Mouse (Mus musculus) CD4-positive helper T cell, adult 2 months (primary cell): ENCODE measurements around the gene Pdcd2l.
"Not testable (repeated sequence)": the region's sequence is repeated elsewhere in the genome, so short reads cannot be mapped to it uniquely, and the experiment has no call there.

Source experiments
- DNase-seq: peaks from one replicate; pipeline ENCODE4 v3.0.0-alpha.2; 2012; ENCODE audit warnings: low read depth, missing footprints, low spot score

Pdcd2l gene

DNA sequence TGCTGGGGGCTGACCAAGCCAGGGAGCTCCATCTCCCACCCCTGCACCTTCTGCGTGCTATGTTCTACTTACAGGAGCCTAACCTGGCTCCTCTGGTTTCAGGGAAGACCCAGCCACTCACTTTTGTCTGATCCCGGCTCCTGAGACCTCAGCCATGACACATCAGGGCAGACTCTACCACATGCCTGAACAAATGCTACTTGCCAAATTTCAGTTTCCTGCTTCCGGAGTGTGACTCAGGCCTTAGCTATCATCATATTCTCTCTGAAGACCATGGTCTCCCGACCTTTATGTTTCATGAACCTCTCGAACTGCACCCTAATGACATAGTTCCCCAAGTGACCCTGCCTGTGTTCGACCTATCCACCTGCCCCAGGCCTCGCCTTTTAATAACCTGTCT lies 16.8 kb upstream of the Pdcd2l start:
- DNase-seq = no peak

DNA sequence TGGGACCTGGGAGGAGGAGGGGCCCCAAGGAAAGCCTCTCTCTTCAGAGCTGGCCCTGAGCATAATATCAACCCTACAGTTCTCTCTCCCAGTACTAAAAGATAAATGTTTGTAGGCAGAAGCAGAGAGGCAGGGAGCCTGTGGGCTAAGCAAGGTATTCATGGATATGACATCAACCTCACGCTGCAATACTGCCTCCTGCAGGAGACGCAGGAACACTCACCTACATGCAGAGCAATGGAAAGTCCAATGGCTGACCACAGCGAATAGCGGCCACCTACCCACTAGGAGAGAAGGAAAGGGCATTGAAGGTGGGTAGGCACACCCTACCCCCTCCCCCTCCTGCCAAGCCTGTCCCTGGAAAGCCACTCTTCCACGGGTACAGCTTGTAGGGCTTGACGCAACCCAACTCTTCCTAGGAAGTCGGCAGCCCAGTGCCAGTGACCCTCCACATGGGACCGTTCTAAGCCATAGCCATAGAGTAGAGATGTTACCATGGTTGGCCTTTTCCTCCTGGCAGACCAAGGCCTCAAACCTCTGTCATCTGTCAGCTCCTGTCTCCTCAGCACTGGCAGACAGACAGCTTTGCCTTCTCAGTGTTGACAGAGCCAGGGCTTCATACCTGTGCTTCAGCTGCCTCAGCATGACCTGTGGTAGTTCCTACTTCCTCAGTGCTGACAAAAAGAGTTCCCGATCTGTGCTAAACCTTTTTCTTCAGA lies 11.7 kb upstream of the Pdcd2l start:
- no peak for DNase-seq

DNA sequence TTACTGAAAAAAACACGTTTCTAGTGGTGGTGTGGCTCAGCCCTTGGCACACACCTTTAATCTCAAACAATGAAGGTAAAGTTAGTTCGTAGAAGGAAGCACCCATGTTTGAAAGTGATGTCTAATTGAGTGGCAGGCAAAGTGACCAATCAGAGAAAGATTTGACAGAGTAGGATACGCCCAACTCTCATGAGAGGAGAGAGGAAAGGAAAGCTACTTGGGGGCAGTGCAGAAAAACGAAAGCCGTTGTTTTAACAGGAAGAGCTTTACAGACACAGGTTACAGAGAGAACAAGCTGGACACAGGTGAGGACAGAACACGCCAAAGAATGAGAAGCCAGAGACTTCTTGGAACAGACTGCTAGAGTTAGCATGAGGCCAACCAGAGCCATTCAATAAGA lies 9.9 kb upstream of the Pdcd2l start:
- no peak for DNase-seq

DNA sequence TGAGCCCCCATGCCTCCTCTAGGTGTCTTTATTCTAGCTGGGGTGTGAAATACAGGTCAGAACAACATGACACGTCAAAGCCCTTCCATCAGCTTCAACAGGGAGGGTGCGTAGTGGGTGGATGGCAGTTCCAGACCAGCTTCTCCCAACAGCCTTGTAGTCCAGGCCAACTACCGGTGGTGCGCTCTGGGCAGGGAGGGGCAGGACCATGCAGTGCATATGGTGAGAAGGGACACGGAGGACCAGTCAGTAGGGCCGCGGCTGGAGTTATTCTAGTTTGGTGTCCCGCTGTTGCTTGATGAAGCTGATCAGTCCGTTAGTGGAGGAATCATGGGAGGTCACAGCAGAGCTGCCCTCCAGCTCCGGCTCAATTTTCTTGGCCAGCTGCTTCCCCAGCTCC lies 5.7 kb upstream of the Pdcd2l start:
- DNase-seq = not testable (repeated sequence)

DNA sequence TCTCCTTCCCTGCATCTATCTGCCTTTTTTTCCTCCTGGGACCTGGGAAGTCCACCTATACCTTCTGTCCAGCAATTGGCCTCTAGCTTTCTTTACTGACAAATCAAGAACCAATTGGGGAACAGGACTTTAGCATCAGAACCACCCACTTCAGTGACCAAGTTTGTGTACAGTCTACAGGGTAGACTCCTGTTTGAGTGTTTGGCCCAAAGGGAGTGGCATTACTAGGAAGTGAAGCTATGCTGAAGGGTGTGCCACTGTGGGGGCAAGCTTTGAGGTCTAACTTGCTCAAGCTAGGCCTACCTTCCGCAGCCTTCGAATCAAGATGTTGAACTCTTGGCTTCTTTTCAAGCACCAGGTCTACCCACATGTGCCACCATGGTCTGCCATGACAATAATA lies 4.4 kb upstream of the Pdcd2l start:
- no peak for DNase-seq

DNA sequence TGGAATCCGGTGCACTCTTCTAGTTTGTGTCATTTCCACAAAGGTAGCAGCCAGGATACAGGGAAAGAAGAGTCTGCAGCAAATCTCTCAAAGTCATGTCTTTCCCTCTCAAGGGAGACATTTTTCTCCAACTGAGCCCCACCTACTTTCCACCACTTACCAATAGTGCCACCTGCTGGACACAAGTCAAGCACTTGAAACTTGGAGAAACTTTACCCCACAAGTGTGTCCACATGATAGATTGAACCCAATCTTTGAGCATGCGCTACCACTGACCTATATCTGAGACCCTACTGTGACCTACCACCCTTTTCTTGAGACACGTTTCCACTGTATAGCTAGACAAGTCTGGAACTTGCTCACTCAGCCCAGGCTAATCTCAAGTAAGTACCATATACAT lies 1.9 kb upstream of the Pdcd2l start:
- DNase-seq = peak; percentile 69

DNA sequence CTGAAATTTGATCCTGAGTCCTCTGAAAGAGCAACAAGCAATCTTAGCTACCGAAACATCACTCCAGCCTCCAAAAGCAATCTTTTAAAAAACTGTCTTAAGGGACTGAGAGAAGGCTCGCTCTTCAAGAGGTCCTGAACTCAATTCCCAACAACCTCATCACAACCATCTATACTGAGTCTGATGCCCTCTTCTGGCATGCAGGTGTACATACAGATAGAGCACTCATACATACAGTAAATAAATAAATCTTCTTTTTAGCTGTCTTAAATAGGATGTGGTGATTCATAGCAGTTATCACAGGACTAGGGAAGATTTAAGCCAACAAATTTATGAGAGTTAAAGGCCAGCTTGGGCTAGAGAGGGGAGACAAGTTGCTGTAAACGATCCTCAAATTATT lies 829 bp downstream of the Pdcd2l start:
- no peak for DNase-seq

DNA sequence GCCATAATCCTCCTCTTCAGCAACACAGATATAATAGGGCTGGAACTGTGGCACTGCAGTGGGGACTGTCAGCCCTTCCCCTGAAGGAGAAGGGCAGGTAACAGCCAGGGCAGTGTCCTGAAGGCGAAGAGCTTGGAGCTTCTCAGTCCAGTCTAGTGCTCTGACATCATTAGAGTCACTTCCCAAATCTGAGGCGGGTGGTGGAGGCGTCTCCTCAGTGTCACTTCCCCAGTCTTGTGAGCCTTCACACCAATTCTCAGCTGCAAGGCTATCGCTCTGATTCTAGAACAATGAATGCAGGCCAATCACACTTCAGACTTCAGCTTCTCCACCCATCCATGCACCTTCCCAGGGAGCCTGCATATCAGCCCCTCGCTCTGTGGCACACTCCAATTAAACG lies 3.6 kb downstream of the Pdcd2l start:
- no peak for DNase-seq

DNA sequence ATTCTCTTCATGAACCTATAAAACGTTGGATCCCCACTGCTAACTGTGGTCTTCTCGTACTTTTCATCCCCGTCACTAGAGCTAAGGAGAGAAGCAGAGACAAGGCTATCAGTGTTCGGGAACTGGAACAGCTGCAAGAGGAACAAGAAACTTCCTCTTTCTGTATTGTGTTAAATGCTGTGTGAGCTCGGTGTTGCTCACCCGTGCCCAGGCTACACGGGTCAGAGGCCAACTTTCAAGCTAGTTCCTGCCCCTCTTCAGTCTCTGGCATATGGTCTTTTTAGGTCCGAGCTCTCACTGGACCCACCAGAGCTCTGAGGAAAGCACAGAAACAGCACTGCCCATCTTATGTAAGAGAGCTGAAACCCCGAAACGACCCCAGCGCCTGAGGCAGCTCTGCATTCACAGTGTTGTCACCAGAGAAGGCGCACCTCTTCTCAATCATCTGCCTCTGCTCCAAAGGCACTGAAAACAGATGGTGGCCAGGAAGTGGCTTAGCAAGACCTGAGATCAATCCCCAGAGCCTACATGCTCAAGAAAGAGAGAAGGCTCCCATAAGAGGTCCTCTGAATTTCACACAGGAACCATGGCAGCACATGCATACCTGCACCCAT lies 7.0 kb downstream of the Pdcd2l start:
- no peak for DNase-seq

DNA sequence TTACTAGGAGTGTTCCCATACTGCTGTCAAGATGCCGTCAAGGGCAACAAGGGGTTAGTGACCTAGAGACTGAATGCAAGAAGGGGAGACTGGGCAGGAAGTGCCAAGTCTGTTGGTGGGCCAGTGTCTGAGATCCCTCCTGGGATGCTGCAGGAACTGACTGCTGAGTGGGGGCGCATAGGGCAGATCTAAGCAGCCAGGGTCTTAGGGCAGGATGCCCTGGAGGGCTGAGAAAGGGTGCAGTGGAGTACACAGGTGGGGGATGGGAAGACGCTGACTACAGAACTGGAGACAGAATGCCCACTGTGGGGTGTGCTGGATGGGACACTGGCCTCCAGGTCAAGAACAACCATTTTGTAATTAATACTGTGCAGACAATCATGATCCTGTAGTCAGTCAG lies 12.7 kb downstream of the Pdcd2l start:
- DNase-seq = no peak

DNA sequence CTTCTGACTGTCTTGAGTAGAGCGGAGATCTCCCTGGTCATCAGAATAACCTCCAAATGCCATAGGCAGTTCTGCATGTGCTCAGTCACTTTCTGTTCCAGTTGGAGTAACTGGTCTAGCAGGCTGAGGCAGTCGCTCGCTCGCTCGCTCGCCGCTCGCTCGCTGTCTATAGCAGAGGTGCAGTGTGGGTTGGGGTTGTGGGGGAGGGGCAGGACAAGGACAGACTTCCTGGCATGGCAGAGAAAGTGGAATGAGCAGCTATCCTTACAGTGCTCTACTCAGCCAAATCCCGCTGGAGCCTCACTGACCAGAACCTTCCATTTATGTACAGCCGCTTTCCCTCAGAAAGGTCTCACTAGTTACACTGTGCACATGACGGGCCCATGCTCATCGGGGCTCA lies 13.1 kb downstream of the Pdcd2l start:
- DNase-seq = no peak

DNA sequence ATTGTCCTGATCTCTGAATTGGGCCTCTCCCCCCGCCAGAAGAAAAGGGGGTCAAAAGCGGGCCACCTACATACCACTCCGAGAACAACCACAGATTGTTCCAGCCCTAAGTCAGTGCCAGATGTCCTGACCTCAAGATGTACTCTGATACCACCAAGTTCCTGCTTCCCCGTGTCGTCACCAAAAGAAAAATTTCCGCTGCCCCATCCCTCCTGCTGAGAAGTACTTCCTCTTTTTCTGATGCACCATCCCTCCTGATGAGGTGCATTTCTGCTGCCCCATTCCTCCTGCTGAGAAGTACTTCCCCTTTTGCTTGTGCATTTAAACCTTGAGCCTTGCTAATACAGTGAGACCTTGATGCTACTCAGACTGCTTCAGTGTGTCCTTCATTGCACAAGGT lies 20.2 kb downstream of the Pdcd2l start:
- DNase-seq = not testable (repeated sequence)

DNA sequence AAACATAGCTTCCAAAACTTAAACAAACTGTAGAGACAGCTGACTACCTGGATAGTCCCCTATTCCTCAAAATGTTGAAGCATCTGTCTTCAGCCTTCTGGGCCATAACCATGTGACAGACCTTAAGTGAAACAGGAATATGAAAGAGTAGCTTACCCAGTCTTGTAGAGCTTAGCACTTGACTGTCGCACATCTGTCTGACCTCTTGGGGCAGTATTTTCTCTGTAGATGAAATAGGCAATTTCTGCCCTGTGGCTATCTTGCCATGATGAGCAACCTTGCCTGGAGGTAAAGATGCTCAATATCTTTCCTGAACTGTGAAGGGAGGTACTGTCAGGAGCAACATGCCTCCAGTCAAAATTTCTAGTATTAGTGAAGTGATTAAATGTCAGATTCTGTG lies 24.2 kb downstream of the Pdcd2l start:
- no peak for DNase-seq

DNA sequence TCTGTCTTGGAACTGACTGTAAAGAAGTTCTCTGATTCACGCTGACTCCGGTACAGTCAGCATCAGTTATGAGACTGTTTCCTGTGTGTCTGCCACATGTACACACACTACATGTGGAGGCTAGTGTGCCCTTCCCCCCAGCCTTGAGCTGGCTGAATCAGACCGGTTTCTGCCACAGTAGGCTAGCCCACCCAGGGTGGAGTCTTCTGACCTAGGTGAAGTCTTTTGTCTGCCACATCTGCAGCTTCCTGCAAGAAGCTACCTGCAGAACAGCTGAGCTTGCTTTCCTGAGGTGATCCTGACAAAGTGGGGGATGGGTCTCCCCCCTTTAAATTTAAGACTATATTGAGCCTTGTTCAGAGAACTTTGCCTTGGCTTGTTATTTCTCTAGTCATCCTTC lies 27.0 kb downstream of the Pdcd2l start, which contains the start of gene Uba2:
Gene Uba2, minus strand, starts transcription at position 146 of the 400 bp plus-strand sequence.
- DNase-seq = no peak

DNA sequence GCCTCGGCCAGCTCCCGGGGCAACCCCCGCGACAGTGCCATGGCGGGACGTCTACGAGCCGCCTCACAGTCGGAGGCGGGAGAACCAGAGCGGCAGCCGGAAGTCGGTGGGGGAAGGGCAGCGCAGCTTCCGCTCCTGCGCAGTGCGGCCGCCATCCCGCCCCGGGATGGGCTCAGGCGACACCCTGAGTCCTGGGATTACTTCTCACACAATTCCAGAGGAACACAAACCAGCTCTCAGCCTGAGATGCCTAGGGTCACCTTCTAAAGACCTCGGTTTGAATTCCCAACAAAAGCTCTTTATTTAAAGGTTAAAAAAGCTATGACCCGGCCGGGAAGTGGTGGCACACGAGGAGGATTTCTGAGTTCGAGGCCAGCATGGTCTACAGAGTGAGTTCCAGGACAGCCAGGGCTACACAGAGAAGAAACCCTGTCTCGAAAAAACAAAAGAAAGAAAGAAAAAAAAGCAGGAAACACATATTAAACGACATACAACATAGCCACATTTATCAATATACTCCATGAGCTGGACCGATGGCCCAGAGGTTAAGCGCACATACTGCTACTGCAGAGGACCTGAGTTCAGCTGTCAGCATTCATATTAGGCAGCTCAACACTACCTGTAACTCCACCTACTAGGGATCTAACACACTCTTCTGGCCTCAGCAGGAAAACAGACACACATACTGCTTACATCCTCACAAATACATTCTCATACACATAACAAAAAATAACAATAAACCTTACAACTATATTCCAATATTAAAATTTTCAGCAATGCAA lies 27.8 kb downstream of the Pdcd2l start:
- peak; percentile 90 for DNase-seq

DNA sequence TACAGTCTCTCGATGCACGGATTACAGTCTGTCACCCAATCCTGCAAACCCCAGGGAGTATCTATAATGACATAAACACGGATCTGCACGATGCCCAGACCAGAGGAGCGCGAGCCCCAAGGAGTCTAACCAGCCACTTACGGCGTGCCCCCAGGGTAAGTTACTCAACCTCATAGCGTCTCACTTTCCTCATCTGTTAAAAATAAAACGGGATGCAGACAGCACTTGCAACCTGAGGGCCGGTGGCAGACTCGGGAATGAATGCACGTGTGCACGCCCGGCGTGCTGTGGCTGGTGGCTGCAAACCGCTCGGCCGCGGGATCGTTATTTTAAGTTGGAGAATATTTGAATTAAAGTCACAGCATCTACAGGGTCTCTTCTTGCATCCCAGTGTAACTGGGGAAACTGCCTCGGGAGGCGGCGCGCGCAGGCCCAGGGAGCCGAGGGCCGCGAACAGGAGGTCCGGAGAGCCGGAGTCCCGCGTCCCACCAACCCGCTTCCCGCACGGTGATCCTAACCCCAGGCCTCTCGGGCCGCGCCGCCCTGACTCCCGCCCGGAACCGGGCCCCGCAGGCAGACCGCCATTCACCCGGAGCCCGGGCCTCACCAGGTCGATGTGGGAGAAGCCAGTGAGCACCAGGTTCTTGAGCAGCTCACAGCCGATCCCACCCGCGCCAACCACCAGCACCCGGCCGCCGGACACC lies 28.5 kb downstream of the Pdcd2l start:
- DNase-seq = no peak

DNA sequence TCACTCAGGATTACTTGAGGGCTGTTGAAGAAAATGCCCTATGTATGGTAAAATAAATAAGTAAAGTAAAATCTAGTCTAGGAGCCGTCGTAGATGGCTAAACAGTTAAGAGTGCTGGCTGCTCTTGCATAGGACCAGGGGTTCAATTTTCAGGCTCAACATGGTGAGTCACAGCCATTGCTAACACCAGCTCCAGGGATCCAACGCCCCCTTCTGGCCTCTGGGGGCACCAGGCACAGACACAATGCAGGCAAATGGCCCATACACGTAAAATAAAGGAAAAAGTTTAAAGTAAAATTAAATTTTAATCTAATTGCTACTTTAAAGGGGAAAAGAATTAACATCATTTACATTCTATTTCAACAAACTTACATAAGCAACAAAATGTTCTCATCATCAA lies 29.6 kb downstream of the Pdcd2l start:
- DNase-seq = peak; percentile 39

DNA sequence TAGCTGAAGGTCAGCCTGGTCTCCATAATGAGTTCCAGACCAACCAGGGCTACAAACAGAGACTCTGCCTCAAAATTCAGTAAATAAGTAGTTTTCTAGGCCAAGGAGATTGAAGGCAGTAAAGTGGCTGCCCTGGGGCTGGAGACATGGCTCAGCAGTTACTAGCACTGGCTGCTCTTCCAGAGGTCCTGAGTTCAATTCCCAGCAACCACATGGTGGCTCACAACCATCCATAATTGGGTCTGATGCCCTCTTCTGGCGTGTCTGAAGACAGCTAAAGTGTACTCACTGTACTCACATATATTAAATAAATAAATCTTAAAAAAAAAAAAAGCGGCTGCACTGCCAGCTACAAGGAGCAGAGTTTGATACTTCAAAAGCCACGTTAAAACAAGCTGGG lies 30.5 kb downstream of the Pdcd2l start:
- DNase-seq = no peak

DNA sequence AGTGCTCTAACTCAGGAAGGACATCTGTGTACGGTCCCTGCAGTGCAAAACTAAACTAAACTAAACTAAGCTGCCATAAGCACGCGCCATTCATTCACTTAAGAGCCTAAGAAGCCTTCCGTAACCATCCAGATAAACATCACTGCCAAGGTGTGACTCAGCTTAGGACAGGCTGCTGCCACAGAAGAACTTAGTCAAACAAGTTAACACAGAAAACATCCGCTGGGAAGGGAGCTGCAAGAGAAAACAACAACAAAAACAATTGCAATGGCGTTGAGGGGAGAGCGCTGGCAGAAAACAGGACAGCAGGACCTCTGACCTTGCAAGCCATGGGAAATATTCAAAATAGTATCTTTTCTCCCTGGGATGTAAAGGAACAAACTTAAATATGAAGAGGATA lies 31.8 kb downstream of the Pdcd2l start:
- DNase-seq = no peak

DNA sequence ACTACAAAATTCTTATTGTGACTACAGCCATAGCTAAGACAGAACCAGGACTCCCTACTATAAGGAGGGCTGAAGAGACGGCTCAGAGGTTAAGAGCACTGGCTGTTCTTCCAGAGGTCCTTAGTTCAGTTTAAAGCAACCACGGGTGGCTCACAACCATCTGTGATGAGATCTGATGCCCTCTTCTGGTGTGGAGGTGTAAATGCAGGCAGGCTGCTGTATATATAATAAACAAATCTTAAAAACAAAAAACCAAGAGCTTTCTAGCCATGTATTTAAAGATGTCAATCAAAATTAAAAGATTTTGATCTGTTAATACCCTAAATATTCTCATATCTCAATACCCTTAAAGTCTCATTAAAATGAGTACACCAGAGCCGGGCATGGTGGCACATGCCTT lies 37.3 kb downstream of the Pdcd2l start:
- no peak for DNase-seq

DNA sequence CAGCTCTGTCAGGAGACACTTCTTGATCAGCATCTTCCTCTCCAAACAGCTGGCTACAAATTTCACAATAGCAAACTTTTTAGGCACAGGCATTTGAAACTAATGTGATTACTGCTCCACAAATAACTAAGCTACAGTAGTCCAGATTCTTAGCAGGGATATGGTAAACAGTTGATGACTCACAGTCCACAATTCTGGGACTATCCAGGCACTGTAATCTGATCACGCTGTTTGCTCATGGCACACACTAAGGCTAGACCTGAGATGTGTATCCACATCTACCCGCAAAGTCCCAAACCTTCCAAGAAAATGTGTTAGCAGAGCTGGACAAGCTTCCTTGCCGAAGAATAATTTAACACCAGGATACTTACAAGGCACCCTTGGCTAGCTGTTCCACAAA lies 38.5 kb downstream of the Pdcd2l start:
- no peak for DNase-seq

DNA sequence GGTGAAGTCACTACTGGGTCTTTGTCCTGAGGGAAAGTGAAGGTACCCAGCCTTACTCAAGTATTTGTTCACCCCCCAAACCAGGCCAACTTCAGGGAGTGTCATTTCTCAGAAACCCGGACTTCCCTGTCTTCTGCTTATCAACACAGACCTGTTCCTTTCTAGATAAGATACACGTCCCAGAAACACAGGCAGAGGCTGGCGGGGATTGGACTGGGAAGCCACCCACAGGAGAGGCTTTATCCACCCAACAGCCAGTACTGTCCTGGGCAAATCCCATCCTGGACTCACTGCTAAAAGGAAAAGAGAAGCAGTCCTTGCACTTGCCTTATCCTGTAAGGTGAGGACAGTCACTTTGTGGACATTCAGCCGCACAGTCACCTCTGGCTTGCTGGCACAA lies 49.3 kb downstream of the Pdcd2l start:
- no peak for DNase-seq
